Mouse (Mus musculus) ES-Bruce4 (cell line): ENCODE results near the gene Ccl17. TPM values are rescaled to one million over a fixed set of nuclear protein-coding genes. Genes with fewer than 3 reads are reported as not detected.

Experiments
- H3K27ac ChIP-seq: 2 replicates; pipeline ENCODE4 v1.5.1; 2012; ENCODE audit warnings: low read length, inconsistent platforms; ENCODE audit not compliant: insufficient read depth
- H3K27me3 ChIP-seq: 2 replicates; pipeline ENCODE4 v1.6.1; 2012; ENCODE audit warnings: mild to moderate bottlenecking, low read length, inconsistent platforms; ENCODE audit not compliant: control insufficient read depth, poor library complexity, insufficient read depth, severe bottlenecking
- H3K36me3 ChIP-seq: 2 replicates; pipeline ENCODE4 v1.6.1; 2012; ENCODE audit warnings: inconsistent platforms, mild to moderate bottlenecking, low read length, moderate library complexity; ENCODE audit not compliant: control insufficient read depth, poor library complexity, insufficient read depth, severe bottlenecking
- H3K4me1 ChIP-seq: one replicate; pipeline ENCODE4 v1.8.1; 2011; ENCODE audit warnings: low read length; ENCODE audit not compliant: control insufficient read depth, insufficient read depth
- H3K4me3 ChIP-seq: 2 replicates; pipeline ENCODE4 v1.5.1; 2011; ENCODE audit warnings: low read depth, mild to moderate bottlenecking, low read length
- H3K9ac ChIP-seq: 2 replicates; pipeline ENCODE4 v1.6.1; 2012; ENCODE audit warnings: low read depth, mild to moderate bottlenecking, inconsistent platforms; ENCODE audit not compliant: poor library complexity, severe bottlenecking
- H3K9me3 ChIP-seq: replicated peaks from 2 replicates; pipeline ENCODE4 v1.6.1; 2012; ENCODE audit warnings: mild to moderate bottlenecking, low read length, inconsistent platforms; ENCODE audit not compliant: control insufficient read depth, poor library complexity, insufficient read depth, severe bottlenecking
- CTCF ChIP-seq: IDR thresholded peaks from one replicate; pipeline ENCODE4 v1.8.1; 2011; ENCODE audit warnings: low read depth, low read length
- EP300 ChIP-seq: IDR thresholded peaks from 2 replicates; pipeline ENCODE4 v1.6.1; 2011; ENCODE audit warnings: low read depth, low read length; ENCODE audit not compliant: insufficient read depth
- POLR2A ChIP-seq: IDR thresholded peaks from one replicate; pipeline ENCODE4 v1.8.1; 2011; ENCODE audit warnings: low read length; ENCODE audit not compliant: insufficient read depth
- polyA plus RNA-seq: library from polyadenylated mRNA; stranded (reverse); fragments of >200 nt; gene quantifications from 2 replicates; pipeline ENCODE4 v1.2.4, GENCODE M21; 2011; ENCODE audit warnings: low read depth; ENCODE audit not compliant: missing spikeins, insufficient read depth, insufficient read length

The Ccl17 gene
- polyA plus RNA-seq, 1 experiment, result not detected

- Histone ChIP-seq H3K9me3 (no peaks in the 10 kb centered on the region), H3K36me3 (no peaks in the 10 kb centered on the region), H3K4me3 (no peak overlapping the region), H3K27ac (no peak overlapping the region), H3K9ac (no peak overlapping the region), H3K4me1 (no peaks in the 10 kb centered on the region), H3K27me3 (no peaks in the 10 kb centered on the region)
- TF ChIP-seq POLR2A (no peak), CTCF (no peak), EP300 (no peak)
These were observed 22.4 kb upstream of the Ccl17 start for GRCm38 (mm10) chr8:94787524-94788501.

GRCm38 (mm10) chr8:94789256-94789955 lies 20.8 kb upstream of the Ccl17 start:
- H3K36me3 ChIP-seq, result no peaks in the 10 kb centered on the region
- TF ChIP-seq EP300, result no peak
- no peak for TF ChIP-seq CTCF
- no peak for TF ChIP-seq POLR2A
- no peaks in the 10 kb centered on the region for H3K9me3 ChIP-seq
- no peaks in the 10 kb centered on the region for H3K4me1 ChIP-seq
- no peak overlapping the region for H3K4me3 ChIP-seq
- no peak overlapping the region for H3K9ac ChIP-seq
- no peaks in the 10 kb centered on the region for H3K27me3 ChIP-seq
- no peak overlapping the region for H3K27ac ChIP-seq

GRCm38 (mm10) chr8:94794368-94794767 lies 15.9 kb upstream of the Ccl17 start:
- H3K4me3 ChIP-seq, result no peak overlapping the region
- H3K9me3 ChIP-seq, result no peaks in the 10 kb centered on the region
- H3K36me3 ChIP-seq, result no peaks in the 10 kb centered on the region
- no peak for TF ChIP-seq CTCF
- TF ChIP-seq EP300, result no peak
- TF ChIP-seq POLR2A, result no peak
- no peaks in the 10 kb centered on the region for H3K27me3 ChIP-seq
- no peak overlapping the region for H3K9ac ChIP-seq
- H3K4me1 ChIP-seq, result no peaks in the 10 kb centered on the region
- no peak overlapping the region for H3K27ac ChIP-seq

GRCm38 (mm10) chr8:94794782-94795181 lies 15.5 kb upstream of the Ccl17 start:
- no peaks in the 10 kb centered on the region for H3K36me3 ChIP-seq
- H3K27me3 ChIP-seq, result no peaks in the 10 kb centered on the region
- TF ChIP-seq POLR2A (no peak), CTCF (no peak), EP300 (no peak)
- H3K4me3 ChIP-seq, result no peak overlapping the region
- no peaks in the 10 kb centered on the region for H3K4me1 ChIP-seq
- no peak overlapping the region for H3K27ac ChIP-seq
- H3K9me3 ChIP-seq, result no peaks in the 10 kb centered on the region
- H3K9ac ChIP-seq, result no peak overlapping the region

GRCm38 (mm10) chr8:94800278-94800968 lies 9.8 kb upstream of the Ccl17 start:
- Histone ChIP-seq H3K27me3 (no peaks in the 10 kb centered on the region), H3K4me3 (no peak overlapping the region), H3K9me3 (no peaks in the 10 kb centered on the region), H3K9ac (no peak overlapping the region), H3K36me3 (no peaks in the 10 kb centered on the region), H3K4me1 (no peaks in the 10 kb centered on the region), H3K27ac (no peak overlapping the region)
- TF ChIP-seq POLR2A, result no peak
- TF ChIP-seq CTCF, result no peak
- no peak for TF ChIP-seq EP300
